Mouse (Mus musculus): ENCODE measurements around the gene Oasl2.
"Not testable (repeated sequence)": the region's sequence is repeated elsewhere in the genome, so short reads cannot be mapped to it uniquely, and the experiment has no call there.

DNA sequence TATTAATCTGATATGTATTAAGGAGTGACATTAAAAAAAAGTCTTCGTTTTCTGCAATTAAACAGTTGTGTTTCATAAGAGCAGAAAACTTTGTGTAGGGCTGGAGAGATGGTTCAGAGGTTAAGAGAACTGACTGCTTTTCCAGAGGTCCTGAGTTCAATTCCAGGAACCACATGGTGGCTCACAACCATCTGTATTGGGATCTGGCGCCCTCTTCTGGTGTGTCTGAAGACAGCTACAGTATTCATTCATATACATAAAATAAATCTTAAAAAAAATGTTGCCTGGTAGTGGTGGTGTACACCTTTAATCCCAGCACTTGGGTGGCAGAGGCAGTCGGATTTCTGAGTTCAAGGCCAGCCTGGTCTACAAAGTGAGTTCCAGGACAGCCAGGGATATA lies 44.4 kb downstream of the Oasl2 start:
- TF ChIP-seq CTCF (IDR thresholded peaks at IDR 0.05; ENCODE audit: low read depth, low read length); EP300 (IDR thresholded peaks at IDR 0.05; ENCODE audit: insufficient read depth, low read depth, low read length); POLR2A (IDR thresholded peaks at IDR 0.05; ENCODE audit: insufficient read depth, low read length): not testable (repeated sequence)
